Mouse (Mus musculus): ENCODE measurements around the gene Ndufa4l2. TPM values are rescaled to one million over a fixed set of nuclear protein-coding genes. Genes with fewer than 3 reads are reported as not detected.

Ndufa4l2 gene
- polyA plus RNA-seq, 1 experiment from 2014 or later, result 17.6 TPM

DNA sequence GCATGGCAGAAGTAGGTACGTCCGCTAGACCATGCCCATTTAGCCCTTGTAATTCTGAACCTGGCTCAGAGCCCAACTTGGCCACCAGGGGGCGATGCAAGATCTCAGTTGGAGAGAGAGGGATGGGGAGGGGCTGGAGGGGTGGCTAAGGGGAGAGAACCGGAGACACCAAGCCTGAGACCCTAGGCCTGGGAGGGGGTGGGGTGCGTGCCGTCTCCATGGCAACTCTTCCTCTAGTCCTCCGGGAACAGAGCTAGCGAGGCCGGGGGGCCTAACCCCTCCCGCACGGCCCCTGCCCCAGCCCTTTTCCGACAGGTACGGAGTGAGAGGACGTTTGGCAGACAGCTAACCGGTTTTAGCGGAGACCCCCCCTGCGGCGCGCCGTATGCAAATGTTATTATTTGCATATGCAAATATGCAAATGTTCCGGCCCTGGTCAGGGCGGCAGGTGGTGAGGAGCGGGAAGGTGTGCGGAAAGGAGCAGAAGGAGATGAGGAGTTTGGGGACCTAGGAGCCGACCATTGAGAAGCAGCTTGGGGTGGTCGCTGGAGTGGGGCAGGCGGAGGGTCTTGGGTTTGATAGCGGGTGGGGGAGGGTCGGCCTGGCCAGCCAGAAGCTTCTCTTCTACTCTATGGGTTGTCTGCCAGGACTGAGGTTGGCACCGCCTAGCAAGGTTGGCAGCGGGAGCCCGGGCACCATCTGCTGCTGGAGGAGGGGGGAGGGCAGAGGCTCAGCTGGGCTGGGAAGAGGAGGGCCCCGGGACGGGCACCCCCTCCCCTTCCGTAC lies 5.5 kb upstream of the Ndufa4l2 start:
- Histone ChIP-seq H3K4me1 (replicated peaks; ENCODE audit: control insufficient read depth, insufficient read depth, low read length) (peaks cover 61% of the 10 kb centered on the region), H3K9me3 (ENCODE audit: control insufficient read depth, low read length) (no peaks in the 10 kb centered on the region), H3K9ac (replicated peaks; ENCODE audit: low read depth, low read length) (peak overlapping the region; percentile 55), H3K27ac (ENCODE audit: low read length) (peak overlapping the region; percentile 99), H3K27me3 (replicated peaks; ENCODE audit: control insufficient read depth, insufficient read depth, low read length) (no peaks in the 10 kb centered on the region), H3K4me3 (replicated peaks; ENCODE audit: low read length) (peak overlapping the region; percentile 43), H3K36me3 (ENCODE audit: control insufficient read depth, insufficient read depth) (no peaks in the 10 kb centered on the region), H3K4me2 (ENCODE audit: low read length) (peak overlapping the region; percentile 73)
- peak; percentile 62 for ATAC-seq
- WGBS, result under 1% methylated on average over 32 of the region's 35 CpGs

DNA sequence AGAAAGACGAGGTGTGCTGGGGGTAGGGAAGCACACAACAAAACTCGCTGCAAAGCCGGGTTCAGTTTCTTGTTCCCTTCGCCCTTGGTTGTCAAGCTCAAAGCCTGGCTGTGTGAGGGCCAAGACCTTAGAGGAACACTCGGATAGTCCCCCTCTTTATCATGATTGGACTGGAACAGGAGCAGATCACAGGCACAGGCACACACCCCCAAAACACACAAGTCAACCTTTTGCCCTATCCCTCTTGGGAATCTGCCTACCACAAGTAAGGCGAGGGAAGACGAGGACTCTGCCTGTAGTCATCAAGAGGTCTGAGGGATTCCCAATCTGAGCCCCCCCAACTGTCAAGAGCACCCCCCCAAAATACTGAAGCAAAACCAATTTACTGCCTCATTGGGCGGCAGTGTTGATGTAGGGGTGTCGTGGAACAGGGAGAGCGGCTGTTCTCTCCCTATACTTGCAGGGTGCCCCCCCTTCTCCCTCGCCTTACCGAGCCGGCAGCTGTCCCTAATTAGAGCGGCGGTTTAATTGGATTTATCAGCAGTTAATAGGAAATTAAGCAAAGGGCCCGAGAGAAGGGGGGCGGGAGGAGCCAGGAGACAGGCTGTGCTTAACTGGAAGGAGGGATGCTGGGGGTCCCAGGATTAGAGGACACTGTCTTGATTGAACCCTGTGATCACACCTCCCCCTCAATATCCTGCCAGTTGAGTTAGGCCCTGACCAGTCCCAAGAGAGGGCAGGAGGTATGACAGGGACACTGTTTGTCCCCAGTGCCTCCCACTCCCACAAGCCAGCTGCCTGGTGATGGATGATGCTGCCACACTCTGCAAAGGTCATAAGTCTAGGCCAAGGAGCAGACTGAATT lies 4.7 kb upstream of the Ndufa4l2 start:
- H3K9me3 ChIP-seq (ENCODE audit: control insufficient read depth, low read length), result no peaks in the 10 kb centered on the region
- peak overlapping the region; percentile 33; the same call in 1 of the 2 replicates for H3K9ac ChIP-seq (replicated peaks; ENCODE audit: low read depth, low read length)
- peak; percentile 44 for ATAC-seq
- peaks cover 8% of the 10 kb centered on the region for H3K27me3 ChIP-seq (replicated peaks; ENCODE audit: control insufficient read depth, insufficient read depth, low read length)
- H3K36me3 ChIP-seq (ENCODE audit: control insufficient read depth, insufficient read depth), result no peaks in the 10 kb centered on the region
- H3K4me2 ChIP-seq (ENCODE audit: low read length), result peak overlapping the region; percentile 73
- H3K27ac ChIP-seq (ENCODE audit: low read length), result peak overlapping the region; percentile 99
- peaks cover 64% of the 10 kb centered on the region for H3K4me1 ChIP-seq (replicated peaks; ENCODE audit: control insufficient read depth, insufficient read depth, low read length)
- under 1% methylated on average over 17 of the region's 17 CpGs for WGBS
- H3K4me3 ChIP-seq (replicated peaks; ENCODE audit: low read length), result peak overlapping the region; percentile 43

DNA sequence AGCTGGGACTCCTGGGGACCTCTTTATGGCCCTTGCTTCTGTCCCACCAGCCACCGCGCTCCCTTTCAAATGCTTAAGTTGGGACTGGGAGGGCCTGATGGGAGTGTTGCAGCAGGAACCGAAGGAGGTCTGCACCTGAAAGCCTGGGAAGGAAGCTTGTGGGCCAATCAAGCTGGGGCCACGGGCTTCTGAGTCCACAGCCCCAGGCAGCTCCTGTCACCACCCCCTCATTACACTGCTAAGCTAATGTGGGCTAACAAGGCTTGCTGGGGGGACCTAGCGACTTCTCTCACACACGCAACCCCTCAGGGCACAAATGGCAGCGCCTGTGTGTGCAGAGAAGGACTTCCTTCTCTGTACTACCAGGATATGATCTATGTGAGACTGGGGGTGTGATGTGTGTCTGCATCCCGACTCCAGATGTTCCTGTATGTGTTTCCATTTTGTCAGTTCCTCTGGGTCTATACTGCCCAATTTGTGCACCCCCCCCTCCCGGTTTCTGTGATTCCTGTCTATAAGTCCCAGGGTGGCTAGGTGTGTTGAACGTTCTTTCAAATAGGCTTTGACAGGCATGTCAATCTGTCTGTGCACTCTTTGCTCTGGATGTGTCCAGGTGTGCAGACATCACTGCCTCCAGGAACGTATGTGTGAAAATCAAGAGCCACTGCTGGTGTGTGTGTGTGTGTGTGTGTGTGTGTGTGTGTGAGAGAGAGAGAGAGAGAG lies 3.7 kb upstream of the Ndufa4l2 start:
- no peaks in the 10 kb centered on the region for H3K36me3 ChIP-seq (ENCODE audit: control insufficient read depth, insufficient read depth)
- H3K4me2 ChIP-seq (ENCODE audit: low read length), result peak overlapping the region; percentile 98
- peak overlapping the region; percentile 87 for H3K9ac ChIP-seq (replicated peaks; ENCODE audit: low read depth, low read length)
- H3K9me3 ChIP-seq (ENCODE audit: control insufficient read depth, low read length), result no peaks in the 10 kb centered on the region
- H3K4me3 ChIP-seq (replicated peaks; ENCODE audit: low read length), result peak overlapping the region; percentile 57
- 6% methylated on average over 11 of the region's 11 CpGs for WGBS
- ATAC-seq, result no peak
- peaks cover 64% of the 10 kb centered on the region for H3K4me1 ChIP-seq (replicated peaks; ENCODE audit: control insufficient read depth, insufficient read depth, low read length)
- H3K27ac ChIP-seq (ENCODE audit: low read length), result peak overlapping the region; percentile 99
- peaks cover 13% of the 10 kb centered on the region for H3K27me3 ChIP-seq (replicated peaks; ENCODE audit: control insufficient read depth, insufficient read depth, low read length)

DNA sequence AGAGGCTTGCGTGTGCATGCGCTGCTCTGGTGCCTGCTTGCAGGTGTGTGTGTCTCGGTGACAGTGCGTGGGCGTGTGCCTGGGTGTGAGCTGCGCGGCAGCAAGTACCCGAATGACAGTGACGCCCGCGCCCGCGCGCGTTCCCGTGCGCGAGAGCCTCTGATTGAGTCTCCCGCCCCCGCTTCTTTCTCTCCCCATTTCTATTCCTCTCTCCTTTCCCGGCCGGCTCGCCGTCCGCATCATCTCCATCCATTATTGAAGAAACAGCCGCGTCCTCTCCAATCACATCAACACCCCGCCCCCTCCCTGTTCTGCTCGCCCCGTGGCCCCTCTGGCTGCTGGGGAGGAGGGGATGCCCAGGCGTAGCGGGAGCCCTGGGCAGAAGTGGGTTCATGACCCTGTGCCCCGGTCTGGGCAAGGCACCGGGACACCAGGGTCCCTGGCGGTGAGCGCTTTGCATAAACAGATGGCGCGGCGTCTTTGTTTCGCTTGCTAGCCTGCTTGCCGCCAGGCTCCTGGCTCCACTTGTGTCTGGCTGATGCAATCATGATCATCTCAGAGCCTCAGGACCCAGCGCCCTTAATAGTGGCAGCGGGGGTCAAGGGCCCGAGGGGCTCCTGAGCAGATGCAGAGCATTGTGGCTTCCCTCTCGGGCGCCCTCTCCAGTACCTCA lies 3.0 kb upstream of the Ndufa4l2 start:
- peak overlapping the region; percentile 87 for H3K9ac ChIP-seq (replicated peaks; ENCODE audit: low read depth, low read length)
- peaks cover 67% of the 10 kb centered on the region for H3K4me1 ChIP-seq (replicated peaks; ENCODE audit: control insufficient read depth, insufficient read depth, low read length)
- peak overlapping the region; percentile 98 for H3K4me2 ChIP-seq (ENCODE audit: low read length)
- peaks cover 13% of the 10 kb centered on the region for H3K27me3 ChIP-seq (replicated peaks; ENCODE audit: control insufficient read depth, insufficient read depth, low read length)
- H3K27ac ChIP-seq (ENCODE audit: low read length), result peak overlapping the region; percentile 99
- under 1% methylated on average over 45 of the region's 46 CpGs for WGBS
- H3K4me3 ChIP-seq (replicated peaks; ENCODE audit: low read length), result peak overlapping the region; percentile 57
- H3K36me3 ChIP-seq (ENCODE audit: control insufficient read depth, insufficient read depth), result no peaks in the 10 kb centered on the region
- ATAC-seq, result 0 out of 2 replicates have a peak, but pooled peaks have one; percentile 1
- no peaks in the 10 kb centered on the region for H3K9me3 ChIP-seq (ENCODE audit: control insufficient read depth, low read length)

DNA sequence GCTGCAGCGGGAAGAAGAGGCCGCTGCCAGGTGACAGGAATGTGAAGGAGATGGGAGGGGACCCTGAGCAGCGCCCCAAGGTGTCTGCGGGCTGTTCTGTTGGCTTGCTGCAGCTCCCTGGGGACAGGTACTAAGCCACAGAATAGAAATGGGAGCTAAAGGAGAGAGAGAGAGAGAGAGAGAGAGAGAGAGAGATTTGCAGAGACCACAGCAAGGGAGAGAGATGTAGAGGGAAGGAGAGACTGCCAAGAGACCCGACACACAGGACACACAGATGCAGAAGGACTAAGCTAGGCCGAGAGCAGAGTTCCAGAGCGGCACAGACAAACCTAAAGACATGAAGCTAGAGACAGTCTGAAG lies 2.5 kb upstream of the Ndufa4l2 start:
- Histone ChIP-seq H3K27me3 (replicated peaks; ENCODE audit: control insufficient read depth, insufficient read depth, low read length) (peaks cover 13% of the 10 kb centered on the region), H3K4me2 (ENCODE audit: low read length) (peak overlapping the region; percentile 98), H3K9me3 (ENCODE audit: control insufficient read depth, low read length) (no peaks in the 10 kb centered on the region), H3K36me3 (ENCODE audit: control insufficient read depth, insufficient read depth) (no peaks in the 10 kb centered on the region), H3K4me1 (replicated peaks; ENCODE audit: control insufficient read depth, insufficient read depth, low read length) (peaks cover 68% of the 10 kb centered on the region), H3K4me3 (replicated peaks; ENCODE audit: low read length) (peak overlapping the region; percentile 57), H3K27ac (ENCODE audit: low read length) (peak overlapping the region; percentile 99), H3K9ac (replicated peaks; ENCODE audit: low read depth, low read length) (peak overlapping the region; percentile 87)
- ATAC-seq, result no peak
- 2% methylated on average over 7 of the region's 7 CpGs for WGBS

DNA sequence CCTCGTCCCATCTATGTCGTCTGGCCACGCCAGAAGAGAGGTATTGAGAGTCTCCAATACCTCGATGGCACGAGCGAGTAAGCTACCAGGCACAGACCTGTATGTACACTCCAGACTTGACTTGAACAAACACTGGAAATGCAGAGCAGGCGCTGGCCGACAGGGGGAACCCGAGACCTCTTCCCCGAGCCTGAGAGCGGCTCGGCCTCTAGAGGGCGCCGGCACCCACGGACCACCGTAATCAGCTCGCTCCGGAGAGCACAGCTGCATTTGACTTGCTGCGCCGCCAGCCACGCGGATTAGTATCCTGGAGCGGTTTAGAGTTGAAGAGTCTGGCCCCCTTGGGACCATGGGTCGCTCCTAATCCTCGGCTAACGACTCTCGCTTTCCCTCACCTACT lies 2.0 kb upstream of the Ndufa4l2 start:
- WGBS, result under 1% methylated on average over 27 of the region's 27 CpGs
- Histone ChIP-seq H3K27ac (ENCODE audit: low read length) (peak overlapping the region; percentile 99), H3K4me3 (replicated peaks; ENCODE audit: low read length) (peak overlapping the region; percentile 24; the same call in 1 of the 2 replicates), H3K9me3 (ENCODE audit: control insufficient read depth, low read length) (no peaks in the 10 kb centered on the region), H3K36me3 (ENCODE audit: control insufficient read depth, insufficient read depth) (peaks cover 2% of the 10 kb centered on the region; the same call in 1 of the 2 replicates), H3K4me1 (replicated peaks; ENCODE audit: control insufficient read depth, insufficient read depth, low read length) (peaks cover 68% of the 10 kb centered on the region), H3K9ac (replicated peaks; ENCODE audit: low read depth, low read length) (peak overlapping the region; percentile 87), H3K27me3 (replicated peaks; ENCODE audit: control insufficient read depth, insufficient read depth, low read length) (peaks cover 13% of the 10 kb centered on the region), H3K4me2 (ENCODE audit: low read length) (peak overlapping the region; percentile 98)
- ATAC-seq, result peak; percentile 24

DNA sequence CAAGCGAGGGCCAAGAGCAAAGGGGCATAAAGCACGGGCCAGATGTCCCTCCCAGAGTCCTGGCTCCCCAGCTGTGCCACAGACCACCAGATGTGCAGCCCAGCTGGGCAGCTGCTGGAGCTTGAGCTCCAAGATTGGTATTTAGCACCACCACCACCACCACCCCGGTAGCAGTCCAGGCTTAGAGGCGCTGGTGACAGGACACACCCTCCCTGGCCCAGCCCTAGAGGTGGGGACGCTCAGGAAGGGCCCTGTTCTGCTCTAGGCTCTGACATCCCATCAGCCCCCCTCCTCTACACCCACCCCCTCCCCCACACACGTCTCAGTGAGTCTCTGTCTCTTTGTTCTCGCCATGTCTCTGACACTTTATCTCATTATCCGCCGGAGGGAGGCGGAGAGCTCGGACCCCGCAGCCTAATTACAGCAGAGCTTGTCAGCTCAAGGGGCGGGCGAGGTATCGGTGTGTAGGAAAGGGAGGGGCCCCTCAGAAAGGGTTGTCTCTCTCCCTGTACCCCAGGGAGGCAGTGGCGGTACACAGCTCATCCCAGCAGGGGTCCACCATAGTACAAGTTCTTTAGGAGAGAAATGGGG lies 1.2 kb upstream of the Ndufa4l2 start:
- H3K36me3 ChIP-seq (ENCODE audit: control insufficient read depth, insufficient read depth), result peaks cover 2% of the 10 kb centered on the region; the same call in 1 of the 2 replicates
- 0 out of 2 replicates have a peak overlapping the region, but pooled peaks have one; percentile 15 for H3K27ac ChIP-seq (ENCODE audit: low read length)
- peaks cover 13% of the 10 kb centered on the region for H3K27me3 ChIP-seq (replicated peaks; ENCODE audit: control insufficient read depth, insufficient read depth, low read length)
- H3K4me2 ChIP-seq (ENCODE audit: low read length), result peak overlapping the region; percentile 98
- H3K4me1 ChIP-seq (replicated peaks; ENCODE audit: control insufficient read depth, insufficient read depth, low read length), result peaks cover 62% of the 10 kb centered on the region
- peak overlapping the region; percentile 46; the same call in 1 of the 2 replicates for H3K9ac ChIP-seq (replicated peaks; ENCODE audit: low read depth, low read length)
- no peak overlapping the region for H3K4me3 ChIP-seq (replicated peaks; ENCODE audit: low read length)
- under 1% methylated on average over 16 of the region's 16 CpGs for WGBS
- no peaks in the 10 kb centered on the region for H3K9me3 ChIP-seq (ENCODE audit: control insufficient read depth, low read length)
- no peak for ATAC-seq

DNA sequence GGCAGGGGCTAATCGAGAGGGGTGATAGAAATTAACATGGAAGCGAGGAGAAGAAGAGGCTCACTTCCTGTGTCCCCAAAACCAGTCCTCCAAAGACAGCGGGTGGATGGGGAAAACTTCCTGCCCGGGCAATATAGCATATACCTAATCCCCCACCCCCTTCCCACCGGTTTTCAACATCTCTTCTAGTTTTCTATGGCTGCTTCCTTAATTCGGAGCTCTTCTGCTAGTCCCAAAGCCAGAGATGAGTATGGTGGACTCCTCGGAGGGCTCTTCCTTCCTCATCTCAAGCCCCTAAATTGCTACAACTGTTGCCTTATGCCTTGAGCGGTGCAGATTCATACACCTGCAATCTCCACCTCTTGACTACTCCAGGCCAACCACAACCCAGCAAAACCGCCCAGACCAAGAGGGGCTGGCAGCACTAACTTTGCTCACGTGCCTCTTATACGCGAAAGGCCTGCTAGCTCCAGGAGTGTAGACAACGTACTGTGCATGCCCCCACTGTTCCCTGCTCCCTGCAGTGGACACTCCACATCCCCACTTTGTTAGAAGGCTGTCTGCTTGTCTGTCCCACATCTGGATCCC lies 562 bp upstream of the Ndufa4l2 start:
- H3K9me3 ChIP-seq (ENCODE audit: control insufficient read depth, low read length), result no peaks in the 10 kb centered on the region
- H3K9ac ChIP-seq (replicated peaks; ENCODE audit: low read depth, low read length), result 0 out of 2 replicates have a peak overlapping the region, but pooled peaks have one; percentile 35
- H3K27me3 ChIP-seq (replicated peaks; ENCODE audit: control insufficient read depth, insufficient read depth, low read length), result peaks cover 13% of the 10 kb centered on the region
- no peak overlapping the region for H3K4me3 ChIP-seq (replicated peaks; ENCODE audit: low read length)
- H3K36me3 ChIP-seq (ENCODE audit: control insufficient read depth, insufficient read depth), result peaks cover 2% of the 10 kb centered on the region; the same call in 1 of the 2 replicates
- peak overlapping the region; percentile 98; the same call in 1 of the 2 replicates for H3K4me2 ChIP-seq (ENCODE audit: low read length)
- H3K4me1 ChIP-seq (replicated peaks; ENCODE audit: control insufficient read depth, insufficient read depth, low read length), result peaks cover 55% of the 10 kb centered on the region
- 15% methylated on average over 13 of the region's 13 CpGs for WGBS
- H3K27ac ChIP-seq (ENCODE audit: low read length), result no peak overlapping the region
- no peak for ATAC-seq
